Mouse (Mus musculus) intestine, embryonic 14.5 days (tissue): Measurements from ENCODE around the gene Osbpl9. TPM values are rescaled to one million over a fixed set of nuclear protein-coding genes. Genes with fewer than 3 reads are reported as not detected.

Source experiments
- ATAC-seq: fragments of 200-750 bp; cut with Nextera tagmentation; replicated peaks from 2 replicates; pipeline ENCODE4 v1.8.0; 2017; ENCODE audit warnings: low read depth, moderate number of reproducible peaks, moderate TSS enrichment, moderate library complexity; ENCODE audit not compliant: low FRiP score, low TSS enrichment
- DNase-seq: peaks from one replicate; pipeline ENCODE4 v3.0.0-alpha.2; 2018; ENCODE audit warnings: low spot score
- H3K27ac ChIP-seq: fragments of 300-500 bp; sonication (generic); 2 replicates; pipeline ENCODE4 v1.5.1; 2014; ENCODE audit warnings: low read depth, mild to moderate bottlenecking, control low read depth
- H3K27me3 ChIP-seq: fragments of 300-500 bp; sonication (generic); replicated peaks from 2 replicates; pipeline ENCODE4 v1.6.1; 2014; ENCODE audit warnings: low read length, control low read depth; ENCODE audit not compliant: control insufficient read depth, insufficient read depth
- H3K36me3 ChIP-seq: fragments of 300-500 bp; sonication (generic); 2 replicates; pipeline ENCODE4 v1.6.1; 2014; ENCODE audit warnings: low read length, control low read depth; ENCODE audit not compliant: control insufficient read depth, insufficient read depth
- H3K4me1 ChIP-seq: fragments of 300-500 bp; sonication (generic); replicated peaks from 2 replicates; pipeline ENCODE4 v1.6.1; 2014; ENCODE audit warnings: low read length, control low read depth, mixed read lengths; ENCODE audit not compliant: control insufficient read depth, insufficient read depth
- H3K4me2 ChIP-seq: fragments of 300-500 bp; sonication (generic); 2 replicates; pipeline ENCODE4 v1.6.1; 2014; ENCODE audit warnings: low read length
- H3K4me3 ChIP-seq: fragments of 300-500 bp; sonication (generic); 2 replicates; pipeline ENCODE4 v1.5.1; 2014; ENCODE audit warnings: low read depth, low read length, control low read depth, mixed read lengths
- H3K9ac ChIP-seq: fragments of 300-500 bp; sonication (generic); 2 replicates; pipeline ENCODE4 v1.6.1; 2014; ENCODE audit warnings: mild to moderate bottlenecking, low read length
- H3K9me3 ChIP-seq: fragments of 300-500 bp; sonication (generic); 2 replicates; pipeline ENCODE4 v1.6.1; 2016; ENCODE audit warnings: low read length, control low read depth; ENCODE audit not compliant: control insufficient read depth
- WGBS: fragments of 180-500 bp; shearing (Covaris S2); extraction: QIAGEN DNeasy Blood & Tissue Kit; methylation state at CpG from one replicate; pipeline ENCODE4 v1.1.7; 2014; 5-methylcytosine and 5-hydroxymethylcytosine counted together
- polyA plus RNA-seq: library from polyadenylated mRNA; unstranded; fragments of >200 nt; fragmentation: Nextera tagmentation; extraction: Ambion mirVana; gene quantifications from 2 replicates; pipeline ENCODE4 v1.2.1, GENCODE M21; 2014

Gene Osbpl9
- polyA plus RNA-seq, 1 experiment from 2014 or later = 53.6 TPM

GRCm38 (mm10) chr4:109064941-109065340 is 137.1 kb downstream of the Osbpl9 start:
- ATAC-seq = no peak
- 91% methylated on average over 6 of the region's 6 CpGs for WGBS
- Histone ChIP-seq H3K4me3 (no peak overlapping the region), H3K9ac (no peak overlapping the region), H3K36me3 (peaks cover 88% of the 10 kb centered on the region), H3K27ac (no peak overlapping the region), H3K4me1 (no peaks in the 10 kb centered on the region), H3K4me2 (no peak overlapping the region), H3K9me3 (no peaks in the 10 kb centered on the region), H3K27me3 (no peaks in the 10 kb centered on the region)
- DNase-seq = no peak

- Histone ChIP-seq H3K4me2 (no peak overlapping the region), H3K4me3 (no peak overlapping the region), H3K27ac (no peak overlapping the region), H3K9ac (no peak overlapping the region), H3K36me3 (peaks cover 95% of the 10 kb centered on the region), H3K4me1 (no peaks in the 10 kb centered on the region), H3K9me3 (no peaks in the 10 kb centered on the region), H3K27me3 (no peaks in the 10 kb centered on the region)
- ATAC-seq (no peak), DNase-seq (no peak)
- 83% methylated on average over 4 of the region's 4 CpGs for WGBS
These were observed 142.7 kb downstream of the Osbpl9 start for GRCm38 (mm10) chr4:109059255-109059821.

GRCm38 (mm10) chr4:109057640-109058039 is 144.4 kb downstream of the Osbpl9 start:
- 91% methylated on average over 8 of the region's 8 CpGs for WGBS
- DNase-seq = no peak

GRCm38 (mm10) chr4:109056351-109056750 is 145.7 kb downstream of the Osbpl9 start:
- Histone ChIP-seq H3K4me2 (no peak overlapping the region), H3K27ac (no peak overlapping the region), H3K36me3 (peaks cover 92% of the 10 kb centered on the region), H3K9ac (no peak overlapping the region), H3K27me3 (no peaks in the 10 kb centered on the region), H3K4me1 (no peaks in the 10 kb centered on the region), H3K4me3 (no peak overlapping the region), H3K9me3 (no peaks in the 10 kb centered on the region)
- WGBS = 76% methylated on average over 7 of the region's 7 CpGs
- no peak for ATAC-seq
- no peak for DNase-seq

More at GRCm38 (mm10) chr4:109057640-109058039, 144.4 kb downstream of the Osbpl9 start:
- Histone ChIP-seq H3K4me1 (no peaks in the 10 kb centered on the region), H3K9me3 (no peaks in the 10 kb centered on the region), H3K27me3 (no peaks in the 10 kb centered on the region), H3K27ac (no peak overlapping the region), H3K9ac (no peak overlapping the region), H3K4me2 (no peak overlapping the region), H3K36me3 (peaks cover 94% of the 10 kb centered on the region), H3K4me3 (no peak overlapping the region)
- ATAC-seq = no peak

- WGBS = 89% methylated on average over 9 of the region's 9 CpGs
- H3K27me3 ChIP-seq = no peaks in the 10 kb centered on the region
- ATAC-seq (no peak), DNase-seq (no peak)
- no peaks in the 10 kb centered on the region for H3K9me3 ChIP-seq
- H3K4me3 ChIP-seq = no peak overlapping the region
- peaks cover 91% of the 10 kb centered on the region for H3K36me3 ChIP-seq
- no peak overlapping the region for H3K9ac ChIP-seq
- H3K4me1 ChIP-seq = no peaks in the 10 kb centered on the region
- no peak overlapping the region for H3K4me2 ChIP-seq
- no peak overlapping the region for H3K27ac ChIP-seq
These were observed 148.1 kb downstream of the Osbpl9 start for GRCm38 (mm10) chr4:109054003-109054402.

- ATAC-seq (no peak), DNase-seq (no peak)
- H3K36me3 ChIP-seq = peaks cover 89% of the 10 kb centered on the region
- H3K4me2 ChIP-seq = no peak overlapping the region
- H3K4me3 ChIP-seq = no peak overlapping the region
- no peak overlapping the region for H3K9ac ChIP-seq
- H3K9me3 ChIP-seq = no peaks in the 10 kb centered on the region
- H3K27ac ChIP-seq = no peak overlapping the region
- no peaks in the 10 kb centered on the region for H3K27me3 ChIP-seq
- no peaks in the 10 kb centered on the region for H3K4me1 ChIP-seq
- WGBS = 40% methylated on average over 1 of the region's 1 CpGs
These were observed 149.8 kb downstream of the Osbpl9 start for GRCm38 (mm10) chr4:109052282-109052681.

- H3K27ac ChIP-seq = no peak overlapping the region
- H3K9me3 ChIP-seq = no peaks in the 10 kb centered on the region
- H3K4me3 ChIP-seq = no peak overlapping the region
- H3K27me3 ChIP-seq = no peaks in the 10 kb centered on the region
- H3K4me1 ChIP-seq = no peaks in the 10 kb centered on the region
- WGBS = 67% methylated on average over 4 of the region's 4 CpGs
- peaks cover 92% of the 10 kb centered on the region for H3K36me3 ChIP-seq
- no peak overlapping the region for H3K9ac ChIP-seq
- DNase-seq (no peak), ATAC-seq (no peak)
- no peak overlapping the region for H3K4me2 ChIP-seq
These were observed 153.8 kb downstream of the Osbpl9 start for GRCm38 (mm10) chr4:109048258-109048657.

- 86% methylated on average over 5 of the region's 5 CpGs for WGBS
- Histone ChIP-seq H3K9ac (no peak overlapping the region), H3K27ac (no peak overlapping the region), H3K4me2 (no peak overlapping the region), H3K4me3 (no peak overlapping the region), H3K4me1 (no peaks in the 10 kb centered on the region), H3K9me3 (no peaks in the 10 kb centered on the region), H3K27me3 (no peaks in the 10 kb centered on the region), H3K36me3 (peaks cover 90% of the 10 kb centered on the region)
- DNase-seq = no peak
- no peak for ATAC-seq
These were observed 158.3 kb downstream of the Osbpl9 start for GRCm38 (mm10) chr4:109043756-109044155.

GRCm38 (mm10) chr4:109043294-109043693 is 158.8 kb downstream of the Osbpl9 start:
- WGBS = 72% methylated on average over 5 of the region's 5 CpGs
- Histone ChIP-seq H3K9ac (no peak overlapping the region), H3K27ac (no peak overlapping the region), H3K27me3 (no peaks in the 10 kb centered on the region), H3K4me1 (no peaks in the 10 kb centered on the region), H3K4me3 (no peak overlapping the region), H3K9me3 (no peaks in the 10 kb centered on the region), H3K4me2 (no peak overlapping the region), H3K36me3 (peaks cover 91% of the 10 kb centered on the region)
- DNase-seq = no peak
- ATAC-seq = no peak
